Mouse (Mus musculus) neural tube, embryonic 15.5 days (tissue): Measurements from ENCODE around the gene Rpl13. TPM values are rescaled to one million over a fixed set of nuclear protein-coding genes. Genes with fewer than 3 reads are reported as not detected.
"Not testable (repeated sequence)": the region's sequence is repeated elsewhere in the genome, so short reads cannot be mapped to it uniquely, and the experiment has no call there.

Experiments used
- ATAC-seq: fragments of 200-750 bp; cut with Nextera tagmentation; 2 replicates; pipeline ENCODE4 v1.8.0; 2017; ENCODE audit warnings: mild to moderate bottlenecking, moderate TSS enrichment, moderate library complexity; ENCODE audit not compliant: low FRiP score
- H3K27ac ChIP-seq: fragments of 300-500 bp; sonication (generic); replicated peaks from 2 replicates; pipeline ENCODE4 v1.5.1; 2015; ENCODE audit warnings: mild to moderate bottlenecking, inconsistent platforms
- H3K27me3 ChIP-seq: fragments of 300-500 bp; sonication (generic); replicated peaks from 2 replicates; pipeline ENCODE4 v1.6.1; 2015; ENCODE audit warnings: inconsistent platforms
- H3K36me3 ChIP-seq: fragments of 300-500 bp; sonication (generic); 2 replicates; pipeline ENCODE4 v1.6.1; 2015; ENCODE audit warnings: inconsistent platforms
- H3K4me1 ChIP-seq: fragments of 300-500 bp; sonication (generic); 2 replicates; pipeline ENCODE4 v1.6.1; 2015; ENCODE audit warnings: inconsistent platforms
- H3K4me2 ChIP-seq: fragments of 300-500 bp; sonication (generic); 2 replicates; pipeline ENCODE4 v1.6.1; 2015; ENCODE audit warnings: inconsistent platforms, mild to moderate bottlenecking, moderate library complexity
- H3K4me3 ChIP-seq: fragments of 300-500 bp; sonication (generic); replicated peaks from 2 replicates; pipeline ENCODE4 v1.5.1; 2015; ENCODE audit warnings: mild to moderate bottlenecking, inconsistent platforms
- H3K9ac ChIP-seq: fragments of 300-500 bp; sonication (generic); replicated peaks from 2 replicates; pipeline ENCODE4 v1.6.1; 2015; ENCODE audit warnings: mild to moderate bottlenecking, inconsistent platforms
- H3K9me3 ChIP-seq: fragments of 300-500 bp; sonication (generic); replicated peaks from 2 replicates; pipeline ENCODE4 v1.6.1; 2016; ENCODE audit warnings: inconsistent platforms
- WGBS: fragments of 180-500 bp; shearing (Covaris S2); methylation state at CpG from one replicate; pipeline ENCODE4 v1.1.7; 2015; ENCODE audit warnings: mixed read lengths; 5-methylcytosine and 5-hydroxymethylcytosine counted together
- polyA plus RNA-seq: library from polyadenylated mRNA; unstranded; fragments of >200 nt; fragmentation: Nextera tagmentation; extraction: Ambion mirVana; gene quantifications from 2 replicates; pipeline ENCODE4 v1.2.1, GENCODE M21; 2015

The Rpl13 gene
- polyA plus RNA-seq, 1 experiment from 2014 or later, result 659 TPM

DNA sequence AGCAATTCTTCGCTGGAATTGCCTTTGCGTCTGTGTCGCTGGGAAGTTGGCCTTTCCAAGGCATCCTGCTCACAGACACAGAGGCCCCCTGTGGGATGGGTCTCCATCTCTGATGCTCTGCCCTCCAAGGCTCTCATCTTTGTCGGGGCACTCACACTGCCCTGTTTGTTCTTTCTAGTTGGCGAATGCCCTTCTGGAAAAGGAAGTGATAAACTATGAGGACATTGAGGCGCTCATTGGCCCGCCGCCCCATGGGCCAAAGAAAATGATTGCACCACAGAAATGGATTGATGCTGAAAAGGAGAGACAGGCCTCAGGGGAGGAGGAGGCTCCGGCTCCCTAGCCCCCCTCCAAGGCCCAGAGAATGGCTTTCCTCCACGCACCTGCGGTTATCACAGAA is 4.9 kb upstream of the Rpl13 start:
- Histone ChIP-seq H3K9me3 (no peaks in the 10 kb centered on the region), H3K27me3 (no peaks in the 10 kb centered on the region), H3K36me3 (peaks cover 47% of the 10 kb centered on the region), H3K27ac (peak overlapping the region; percentile 69), H3K4me2 (no peak overlapping the region), H3K4me1 (peaks cover 5% of the 10 kb centered on the region), H3K9ac (no peak overlapping the region), H3K4me3 (no peak overlapping the region)
- ATAC-seq, result peak; percentile 49; the same call in 1 of the 2 replicates
- 81% methylated on average over 11 of the region's 11 CpGs for WGBS

DNA sequence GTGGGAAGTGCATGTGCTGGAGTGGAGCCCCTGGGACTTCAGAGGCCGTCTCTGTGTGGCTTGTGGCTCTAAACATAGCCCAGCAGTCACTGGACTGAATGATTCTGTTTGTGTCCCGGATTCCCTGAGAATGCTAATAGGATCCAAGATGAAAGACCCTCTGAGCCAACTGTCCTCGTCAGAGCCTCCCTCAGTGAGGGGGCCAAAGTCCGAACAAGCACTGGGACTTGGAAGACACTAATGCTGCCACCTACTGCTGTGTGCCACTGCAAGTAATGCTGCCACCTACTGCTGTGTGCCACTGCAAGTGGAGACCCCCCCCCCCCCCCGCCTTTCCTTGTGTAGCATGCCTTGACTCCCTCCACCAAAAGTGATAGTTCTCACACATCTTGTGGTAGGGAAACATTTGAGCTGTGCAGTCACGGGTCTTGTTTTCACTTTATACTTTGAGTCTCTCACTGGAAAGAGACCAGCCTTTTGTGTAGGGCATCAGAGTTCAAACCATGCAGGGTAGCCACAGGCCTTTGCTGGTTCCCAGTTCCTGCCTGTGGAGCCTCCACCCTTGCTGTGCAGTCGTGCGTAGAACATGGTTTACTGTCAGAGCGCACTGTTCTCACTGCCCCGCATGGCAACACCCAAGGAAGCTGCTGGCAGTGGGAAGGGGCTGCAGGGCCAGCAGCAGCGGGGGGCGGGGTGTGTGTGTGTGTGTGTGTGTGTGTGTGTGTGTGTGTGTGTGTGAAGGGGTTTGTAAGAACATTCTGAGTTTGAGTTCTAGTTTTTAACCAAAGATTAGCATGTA is 4.2 kb upstream of the Rpl13 start:
- Histone ChIP-seq H3K9me3 (no peaks in the 10 kb centered on the region), H3K27ac (peak overlapping the region; percentile 69), H3K4me3 (no peak overlapping the region), H3K9ac (no peak overlapping the region), H3K36me3 (peaks cover 41% of the 10 kb centered on the region), H3K27me3 (no peaks in the 10 kb centered on the region), H3K4me1 (peaks cover 5% of the 10 kb centered on the region), H3K4me2 (no peak overlapping the region)
- peak; percentile 34; the same call in 1 of the 2 replicates for ATAC-seq
- WGBS, result 72% methylated on average over 12 of the region's 12 CpGs

DNA sequence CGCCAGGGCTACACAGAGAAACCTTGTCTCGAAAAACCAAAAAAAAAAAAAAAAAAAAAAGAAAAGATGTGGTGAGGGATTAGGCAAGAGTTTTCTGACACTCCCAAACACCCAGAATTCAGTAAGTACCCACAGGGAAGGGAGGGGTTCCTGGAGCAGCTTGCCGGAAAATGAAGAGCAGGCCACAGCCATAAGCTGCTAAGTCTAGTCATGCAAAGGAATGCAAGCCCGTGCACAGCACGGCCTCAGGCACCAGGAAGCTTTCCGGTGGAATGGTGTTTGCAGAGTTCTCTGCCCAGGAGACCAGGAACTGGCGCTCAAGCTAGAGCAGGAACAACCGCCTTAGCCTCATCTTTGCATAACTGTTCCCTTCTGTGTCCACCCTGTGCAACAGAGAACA is 1.9 kb upstream of the Rpl13 start:
- Histone ChIP-seq H3K9ac (no peak overlapping the region), H3K4me2 (no peak overlapping the region), H3K4me1 (peaks cover 18% of the 10 kb centered on the region), H3K36me3 (peaks cover 37% of the 10 kb centered on the region), H3K27me3 (no peaks in the 10 kb centered on the region), H3K9me3 (no peaks in the 10 kb centered on the region), H3K27ac (peak overlapping the region; percentile 48; the same call in 1 of the 2 replicates), H3K4me3 (no peak overlapping the region)
- ATAC-seq, result no peak
- WGBS, result 77% methylated on average over 8 of the region's 8 CpGs

DNA sequence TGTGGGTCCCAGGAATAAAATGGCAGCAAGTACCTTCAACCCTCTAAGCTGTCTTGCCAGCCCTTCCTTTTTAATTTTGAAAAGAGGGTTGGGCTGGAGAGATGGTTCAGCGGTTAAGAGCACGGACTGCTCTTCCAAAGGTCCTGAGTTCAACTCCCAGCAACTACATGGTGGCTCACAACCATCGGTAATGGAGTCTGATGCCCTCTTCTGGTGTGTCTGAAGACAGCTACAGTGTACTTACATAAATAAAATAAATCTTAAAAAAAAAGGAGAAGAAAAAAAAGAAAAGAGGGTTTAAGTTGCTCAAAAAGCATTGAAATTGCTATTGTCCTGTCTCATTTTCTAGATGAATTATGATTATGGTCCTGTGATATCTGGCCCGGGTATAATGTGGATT is 906 bp upstream of the Rpl13 start:
- H3K4me2 ChIP-seq, result peak overlapping the region; percentile 88
- H3K9me3 ChIP-seq, result no peaks in the 10 kb centered on the region
- no peak for ATAC-seq
- H3K9ac ChIP-seq, result no peak overlapping the region
- H3K36me3 ChIP-seq, result peaks cover 38% of the 10 kb centered on the region
- H3K4me3 ChIP-seq, result no peak overlapping the region
- no peaks in the 10 kb centered on the region for H3K27me3 ChIP-seq
- H3K4me1 ChIP-seq, result peaks cover 18% of the 10 kb centered on the region
- H3K27ac ChIP-seq, result no peak overlapping the region
- WGBS, result 74% methylated on average over 4 of the region's 4 CpGs

DNA sequence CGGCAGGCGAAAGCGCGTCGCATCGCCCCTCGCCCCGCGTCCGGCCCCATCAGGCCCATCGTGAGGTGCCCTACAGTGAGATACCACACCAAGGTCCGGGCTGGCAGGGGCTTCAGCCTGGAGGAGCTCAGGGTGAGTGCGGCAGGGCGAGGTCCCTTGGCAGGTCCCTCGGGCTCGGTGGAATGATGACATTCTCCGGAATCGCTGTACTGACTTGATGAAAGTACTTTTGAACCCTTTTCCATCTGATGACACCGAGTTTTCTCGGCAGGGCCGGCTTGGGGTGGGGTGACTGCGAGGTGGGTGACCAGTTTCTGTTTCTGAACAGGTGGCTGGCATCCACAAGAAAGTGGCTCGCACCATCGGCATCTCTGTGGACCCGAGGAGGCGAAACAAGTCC is 705 bp downstream of the Rpl13 start:
- Histone ChIP-seq H3K27ac (peak overlapping the region; percentile 96), H3K4me1 (peaks cover 18% of the 10 kb centered on the region), H3K4me2 (peak overlapping the region; percentile 88), H3K4me3 (peak overlapping the region; percentile 76), H3K36me3 (peaks cover 27% of the 10 kb centered on the region), H3K9ac (peak overlapping the region; percentile 93)
- not testable (repeated sequence) for H3K9me3 ChIP-seq, H3K27me3 ChIP-seq
- ATAC-seq, result 0 out of 2 replicates have a peak, but pooled peaks have one; percentile 11
- 1% methylated on average over 26 of the region's 26 CpGs for WGBS

DNA sequence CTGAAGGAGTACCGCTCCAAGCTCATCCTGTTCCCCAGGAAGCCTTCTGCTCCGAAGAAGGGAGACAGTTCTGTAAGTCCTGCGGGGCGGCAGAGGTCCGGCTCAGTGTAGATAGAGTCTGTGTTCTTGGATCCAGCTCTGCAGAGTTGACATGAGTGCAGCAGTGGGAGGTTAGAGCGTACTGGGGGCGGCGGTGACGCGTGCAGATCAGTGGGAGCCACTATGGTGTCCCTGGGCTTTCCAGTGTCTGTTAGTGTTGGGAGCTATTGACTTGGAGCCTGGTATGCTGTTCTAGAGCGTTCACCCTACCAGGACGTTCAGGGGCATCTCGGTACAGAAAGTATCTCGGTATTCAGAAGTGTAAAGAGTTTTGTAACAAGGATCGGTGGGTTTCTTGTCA is 1.1 kb downstream of the Rpl13 start:
- Histone ChIP-seq H3K9me3 (no peaks in the 10 kb centered on the region), H3K4me2 (peak overlapping the region; percentile 88), H3K27me3 (no peaks in the 10 kb centered on the region), H3K4me1 (peaks cover 18% of the 10 kb centered on the region), H3K36me3 (peaks cover 23% of the 10 kb centered on the region), H3K27ac (peak overlapping the region; percentile 96; the same call in 1 of the 2 replicates), H3K9ac (peak overlapping the region; percentile 93), H3K4me3 (peak overlapping the region; percentile 76)
- WGBS, result 16% methylated on average over 15 of the region's 15 CpGs
- ATAC-seq, result no peak

DNA sequence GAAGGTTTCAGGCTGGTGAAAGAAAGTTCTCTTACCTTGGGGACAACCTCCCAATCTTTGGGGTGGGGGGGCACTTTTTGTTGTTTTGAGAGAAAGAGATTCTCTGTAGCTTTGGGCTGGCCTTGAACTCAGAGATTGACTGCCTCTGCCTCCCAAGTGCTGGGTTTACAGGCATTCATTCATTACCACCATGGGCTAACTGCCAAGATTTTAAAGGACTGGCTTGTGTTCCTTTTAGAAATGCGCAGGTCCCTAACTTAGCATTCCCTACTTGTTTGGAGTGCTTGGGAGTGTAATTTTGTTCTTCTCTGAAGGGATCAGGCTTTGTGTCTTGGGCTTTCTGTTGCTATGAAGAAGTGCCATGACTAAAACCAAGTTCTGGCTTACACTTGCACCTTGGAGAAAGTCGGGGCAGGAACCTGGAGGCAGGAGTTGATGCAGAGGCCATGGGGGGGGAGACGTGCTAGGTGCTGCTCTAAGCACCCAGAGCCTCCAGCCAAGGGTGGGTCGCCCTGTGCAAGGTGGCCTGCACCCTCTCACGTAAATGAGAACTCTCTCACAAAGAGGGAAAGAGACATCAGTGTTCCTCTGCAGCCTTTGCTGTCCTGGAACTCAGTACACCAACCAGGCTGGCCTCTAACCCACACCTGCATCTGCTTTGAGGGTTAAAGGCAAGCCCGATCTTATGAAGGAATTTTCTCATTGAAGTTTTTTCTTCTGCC is 2.1 kb downstream of the Rpl13 start:
- no peak for ATAC-seq
- H3K27me3 ChIP-seq, result no peaks in the 10 kb centered on the region
- H3K4me1 ChIP-seq, result peaks cover 18% of the 10 kb centered on the region
- H3K36me3 ChIP-seq, result peaks cover 23% of the 10 kb centered on the region
- no peak overlapping the region for H3K27ac ChIP-seq
- peak overlapping the region; percentile 76 for H3K4me3 ChIP-seq
- 81% methylated on average over 6 of the region's 6 CpGs for WGBS
- peak overlapping the region; percentile 88 for H3K4me2 ChIP-seq
- peak overlapping the region; percentile 93 for H3K9ac ChIP-seq
- no peaks in the 10 kb centered on the region for H3K9me3 ChIP-seq

DNA sequence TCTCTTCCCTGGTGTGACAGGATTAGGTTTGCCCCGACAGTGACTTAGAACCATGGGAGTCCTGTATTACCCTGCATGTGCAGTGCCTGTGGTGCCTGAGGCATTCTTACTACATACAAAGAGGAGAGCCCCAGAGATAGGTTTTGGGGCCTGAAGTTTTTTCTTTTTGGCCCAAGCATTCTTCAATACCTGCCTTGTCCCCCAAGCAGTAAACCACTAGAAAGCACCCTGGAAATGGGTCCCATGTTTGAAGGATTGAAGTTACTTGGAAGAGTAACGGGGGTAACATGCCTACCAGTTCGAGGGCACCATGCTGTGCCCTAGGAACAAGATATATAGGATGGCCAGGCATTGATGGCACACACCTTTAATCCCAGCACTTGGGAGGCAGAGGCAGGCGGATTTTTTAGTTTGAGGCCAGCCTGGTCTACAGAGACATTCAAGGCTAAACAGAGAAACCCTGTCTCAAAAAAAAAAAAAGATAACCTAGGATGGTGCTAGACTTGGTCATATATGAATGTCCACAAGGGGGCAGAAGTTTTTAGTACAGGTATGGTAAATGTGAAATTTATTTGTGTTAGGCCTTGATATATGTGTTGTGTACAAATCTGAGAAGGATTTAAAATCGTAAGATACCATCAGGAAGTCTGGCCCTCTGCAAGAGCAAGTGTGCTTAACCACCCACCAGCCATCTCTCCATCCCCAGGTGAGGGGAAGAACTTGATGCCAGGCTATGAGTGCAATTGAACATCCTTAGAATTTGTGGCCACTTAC is 3.6 kb downstream of the Rpl13 start:
- Histone ChIP-seq H3K36me3 (peaks cover 23% of the 10 kb centered on the region), H3K4me3 (no peak overlapping the region), H3K4me1 (peaks cover 18% of the 10 kb centered on the region), H3K27ac (no peak overlapping the region), H3K27me3 (no peaks in the 10 kb centered on the region), H3K9ac (no peak overlapping the region), H3K4me2 (no peak overlapping the region), H3K9me3 (no peaks in the 10 kb centered on the region)
- WGBS, result 72% methylated on average over 5 of the region's 5 CpGs
- no peak for ATAC-seq

DNA sequence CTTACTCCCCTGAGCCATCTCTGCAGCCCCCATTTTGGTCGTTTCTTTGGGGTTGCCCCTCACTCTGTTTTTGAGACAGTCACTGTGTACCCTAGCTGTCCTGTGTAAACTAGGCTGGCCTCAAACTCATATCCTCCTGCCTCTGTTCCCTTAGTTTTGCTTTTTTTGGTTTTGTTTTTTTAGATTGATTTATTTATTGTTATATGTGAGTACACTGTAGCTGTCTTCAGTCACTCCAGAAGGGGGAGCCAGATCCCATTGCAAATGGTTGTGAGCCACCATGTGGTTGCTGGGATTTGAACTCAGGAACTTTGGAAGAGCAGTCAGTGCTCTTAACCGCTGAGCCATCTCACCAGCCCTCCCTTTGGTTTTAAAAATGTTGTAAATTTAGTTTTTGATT is 4.4 kb downstream of the Rpl13 start:
- no peaks in the 10 kb centered on the region for H3K9me3 ChIP-seq
- no peak for ATAC-seq
- no peak overlapping the region for H3K4me3 ChIP-seq
- peaks cover 17% of the 10 kb centered on the region for H3K4me1 ChIP-seq
- 59% methylated on average over 2 of the region's 2 CpGs for WGBS
- no peak overlapping the region for H3K9ac ChIP-seq
- H3K4me2 ChIP-seq, result no peak overlapping the region
- H3K27ac ChIP-seq, result no peak overlapping the region
- peaks cover 23% of the 10 kb centered on the region for H3K36me3 ChIP-seq
- no peaks in the 10 kb centered on the region for H3K27me3 ChIP-seq

DNA sequence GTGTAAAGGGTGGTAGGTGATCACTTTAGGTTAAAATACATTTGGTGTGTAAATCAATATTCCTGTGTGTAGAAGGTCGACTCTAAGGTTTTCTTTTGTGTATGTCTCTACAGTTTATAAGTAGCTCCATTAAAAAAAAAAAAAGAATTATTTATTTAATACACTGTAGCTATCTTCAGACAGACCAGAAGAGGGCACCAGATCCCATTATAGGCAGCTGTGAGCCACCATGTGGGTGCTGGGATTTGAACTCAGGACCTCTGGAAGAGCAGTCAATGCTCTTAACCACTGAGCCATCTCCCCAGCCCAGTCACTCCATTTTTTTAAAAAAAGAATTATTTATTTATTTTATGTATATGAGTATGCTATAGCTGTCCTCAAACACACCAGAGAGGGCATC is 5.9 kb downstream of the Rpl13 start:
- Histone ChIP-seq H3K9ac (no peak overlapping the region), H3K9me3 (no peaks in the 10 kb centered on the region), H3K27ac (no peak overlapping the region), H3K36me3 (peaks cover 23% of the 10 kb centered on the region), H3K4me2 (no peak overlapping the region), H3K4me1 (peaks cover 13% of the 10 kb centered on the region), H3K27me3 (no peaks in the 10 kb centered on the region), H3K4me3 (no peak overlapping the region)
- WGBS, result 73% methylated on average over 1 of the region's 1 CpGs
- ATAC-seq, result no peak

DNA sequence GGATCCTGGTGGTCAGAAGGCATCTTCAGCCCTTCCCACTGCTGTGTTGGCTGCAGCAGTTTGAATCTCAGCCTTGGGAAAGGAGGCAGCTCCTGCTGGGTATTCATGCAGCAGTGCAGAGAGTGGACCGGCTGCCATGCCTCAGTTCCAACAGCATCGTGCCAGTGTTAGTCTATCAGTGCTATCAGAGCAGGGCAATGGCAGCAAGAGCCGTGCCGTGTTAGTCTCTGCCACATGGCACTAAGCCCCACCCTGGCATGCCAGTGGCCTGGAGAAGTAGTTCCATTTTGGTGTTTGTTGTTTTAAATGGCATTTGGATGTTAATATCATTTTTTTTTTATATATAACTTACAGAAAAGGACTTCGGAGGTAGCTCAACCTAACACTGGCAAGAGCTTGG is 6.8 kb downstream of the Rpl13 start:
- H3K9me3 ChIP-seq, result no peaks in the 10 kb centered on the region
- no peaks in the 10 kb centered on the region for H3K27me3 ChIP-seq
- H3K4me1 ChIP-seq, result peaks cover 5% of the 10 kb centered on the region
- H3K9ac ChIP-seq, result no peak overlapping the region
- peaks cover 18% of the 10 kb centered on the region for H3K36me3 ChIP-seq
- no peak overlapping the region for H3K4me2 ChIP-seq
- H3K27ac ChIP-seq, result no peak overlapping the region
- ATAC-seq, result no peak
- H3K4me3 ChIP-seq, result no peak overlapping the region
- 88% methylated on average over 5 of the region's 5 CpGs for WGBS
